Mouse (Mus musculus): ENCODE data around the gene Ndn. TPM values are rescaled to one million over a fixed set of nuclear protein-coding genes. Genes with fewer than 3 reads are reported as not detected.

The Ndn gene
- total RNA-seq (2015) (0.05 TPM in 1 of 2 replicates, not detected in the other), total RNA-seq (2017) (not detected in 2 replicates)

DNA sequence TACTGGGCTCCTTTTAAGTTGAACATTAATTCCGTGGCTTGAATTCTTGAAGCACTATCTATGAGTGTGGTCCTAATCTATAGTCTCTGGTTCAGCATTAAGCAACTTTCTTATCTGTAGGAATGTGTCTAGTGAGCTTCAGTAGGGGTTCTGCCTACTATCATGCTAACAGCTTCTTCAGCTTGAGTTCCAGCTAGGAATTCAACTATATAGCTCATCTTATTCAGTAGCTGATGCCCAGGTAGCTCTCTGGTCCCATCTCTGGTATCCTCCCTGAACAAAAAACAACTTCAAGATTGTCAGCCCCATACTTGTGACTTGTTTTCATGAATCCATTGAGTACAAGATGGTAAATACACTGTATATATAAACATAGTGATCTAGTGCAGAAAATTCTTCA, at the start of gene Ndn:
TSS of gene Ndn (plus strand) at position 301 of the 400 bp plus-strand sequence.
- no peak for ATAC-seq (replicated peaks; ENCODE audit: poor library complexity)

DNA sequence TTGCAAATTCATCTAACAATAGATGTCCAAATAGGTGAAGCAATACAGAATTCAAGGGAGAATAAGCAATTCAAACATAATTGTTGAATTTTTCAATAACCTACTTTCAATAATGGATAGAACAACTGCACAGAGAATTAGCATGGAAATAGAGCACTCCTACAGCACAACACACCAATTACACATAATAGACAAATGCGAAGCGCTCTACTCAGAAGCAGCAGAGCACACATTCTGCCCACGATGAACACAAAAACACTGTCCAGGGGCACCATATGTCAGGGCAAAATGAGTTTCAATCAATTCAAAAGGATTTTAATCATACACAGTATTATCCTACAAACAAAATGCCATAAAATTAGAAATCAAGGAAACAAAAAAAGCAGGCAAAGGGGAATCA, 43.9 kb upstream of the Ndn start:
- ATAC-seq (replicated peaks; ENCODE audit: poor library complexity) = no peak

DNA sequence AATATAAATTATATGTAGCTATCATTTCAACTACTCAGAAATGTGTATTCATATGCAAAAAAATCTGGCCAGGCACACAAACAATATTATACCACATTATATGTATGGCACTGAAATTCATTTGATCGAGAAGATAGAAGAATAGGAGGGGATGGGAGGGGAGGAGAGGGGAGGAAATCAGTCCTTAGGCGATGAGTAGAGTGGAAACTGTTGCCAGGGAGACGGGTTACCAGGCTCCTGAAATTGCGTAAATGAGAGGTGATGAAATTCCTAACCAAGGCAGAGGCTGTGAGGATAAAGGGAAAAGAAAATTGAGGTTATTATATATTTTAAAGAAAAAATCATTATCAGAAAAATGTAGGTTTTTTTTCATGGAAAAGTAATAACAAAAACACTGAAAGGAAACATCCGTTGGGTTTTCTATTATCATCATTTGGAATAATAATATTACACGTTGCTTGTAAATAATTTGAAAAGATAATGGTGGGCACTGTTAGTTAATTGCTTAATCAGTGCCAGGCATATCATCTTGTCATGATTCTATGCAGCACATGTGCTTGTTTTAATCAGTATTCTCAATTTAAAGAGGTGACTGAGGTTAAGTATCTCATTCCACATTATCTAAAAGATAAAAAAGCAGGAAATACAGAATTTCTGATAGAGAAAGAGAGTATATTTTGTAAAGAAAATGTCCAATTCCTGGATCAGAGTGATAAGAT, 39.3 kb upstream of the Ndn start:
- no peak for ATAC-seq (replicated peaks; ENCODE audit: poor library complexity)

DNA sequence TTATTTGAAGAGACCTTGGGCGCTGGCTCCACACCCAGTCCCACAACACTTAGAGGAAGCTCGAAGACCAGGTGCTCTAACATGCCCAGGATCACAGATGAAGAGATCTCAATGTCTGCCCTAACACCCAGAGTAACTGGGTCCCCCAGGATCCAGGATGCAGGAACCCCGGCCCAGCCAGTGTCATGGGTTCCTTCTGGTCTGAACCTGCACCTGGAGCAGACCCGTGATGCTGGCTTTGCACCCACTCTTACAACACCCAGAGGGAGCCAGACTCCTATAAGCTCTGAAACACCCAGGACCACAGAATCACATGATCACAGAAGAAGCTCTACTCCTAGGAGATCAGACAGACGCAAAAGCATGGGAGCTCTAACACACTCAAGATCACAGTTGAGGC, 29.6 kb upstream of the Ndn start:
- ATAC-seq (replicated peaks; ENCODE audit: poor library complexity) = no peak

DNA sequence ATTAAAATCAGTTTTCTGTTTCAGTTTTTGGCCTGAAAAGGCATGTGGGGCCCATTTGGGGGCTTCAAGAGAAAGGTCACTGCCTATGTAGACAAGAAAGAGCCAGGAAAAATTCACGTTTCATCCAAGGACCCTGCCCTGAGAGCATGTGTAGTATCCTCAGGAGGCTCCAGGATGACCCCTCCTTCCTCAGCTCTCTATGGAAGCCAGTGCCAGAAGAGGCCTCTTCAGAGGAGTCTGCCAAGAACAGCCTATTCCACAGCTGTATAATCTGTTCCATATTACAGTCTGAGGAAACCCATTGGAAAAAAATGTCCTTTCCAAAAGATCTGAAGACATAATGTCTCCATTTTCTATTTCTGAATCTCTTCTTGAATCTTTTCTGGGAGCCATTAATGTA, 958 bp upstream of the Ndn start:
- ATAC-seq (replicated peaks; ENCODE audit: poor library complexity) = no peak

DNA sequence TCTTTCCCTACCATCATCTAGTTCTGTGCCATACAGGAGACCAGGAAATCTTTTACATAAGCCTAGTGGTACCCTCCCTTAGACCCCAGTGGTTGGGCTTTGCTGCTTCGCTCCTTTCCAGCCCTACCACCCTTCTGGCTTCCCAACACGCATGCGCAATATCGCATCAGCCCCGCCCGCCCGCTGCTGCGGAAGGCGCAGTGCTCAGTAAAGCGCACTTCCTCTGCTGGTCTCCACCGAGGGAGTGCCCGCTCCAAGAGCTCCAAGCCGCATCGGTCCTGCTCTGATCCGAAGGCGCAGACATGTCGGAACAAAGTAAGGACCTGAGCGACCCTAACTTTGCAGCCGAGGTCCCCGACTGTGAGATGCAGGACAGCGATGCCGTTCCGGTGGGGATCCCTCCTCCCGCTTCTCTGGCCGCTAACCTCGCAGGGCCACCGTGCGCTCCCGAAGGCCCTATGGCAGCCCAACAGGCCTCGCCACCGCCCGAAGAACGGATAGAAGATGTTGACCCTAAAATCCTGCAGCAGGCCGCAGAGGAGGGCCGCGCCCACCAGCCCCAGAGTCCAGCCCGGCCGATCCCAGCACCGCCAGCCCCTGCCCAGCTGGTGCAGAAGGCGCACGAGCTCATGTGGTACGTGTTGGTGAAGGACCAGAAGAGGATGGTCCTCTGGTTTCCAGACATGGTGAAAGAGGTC, 1.9 kb downstream of the Ndn start:
- 0 out of 2 replicates have a peak, but pooled peaks have one; percentile 37 for ATAC-seq (replicated peaks; ENCODE audit: poor library complexity)

DNA sequence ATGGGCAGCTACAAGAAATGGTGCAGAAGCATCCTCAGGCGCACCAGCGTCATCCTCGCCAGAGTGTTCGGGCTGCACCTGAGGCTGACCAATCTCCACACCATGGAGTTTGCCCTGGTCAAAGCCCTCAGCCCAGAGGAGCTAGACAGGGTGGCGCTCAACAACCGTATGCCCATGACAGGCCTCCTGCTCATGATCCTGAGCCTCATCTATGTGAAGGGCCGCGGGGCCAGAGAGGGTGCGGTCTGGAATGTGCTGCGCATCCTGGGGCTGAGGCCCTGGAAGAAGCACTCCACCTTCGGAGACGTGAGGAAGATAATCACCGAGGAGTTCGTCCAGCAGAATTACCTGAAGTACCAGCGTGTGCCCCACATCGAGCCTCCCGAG, 2.4 kb downstream of the Ndn start:
- ATAC-seq (replicated peaks; ENCODE audit: poor library complexity) = no peak

DNA sequence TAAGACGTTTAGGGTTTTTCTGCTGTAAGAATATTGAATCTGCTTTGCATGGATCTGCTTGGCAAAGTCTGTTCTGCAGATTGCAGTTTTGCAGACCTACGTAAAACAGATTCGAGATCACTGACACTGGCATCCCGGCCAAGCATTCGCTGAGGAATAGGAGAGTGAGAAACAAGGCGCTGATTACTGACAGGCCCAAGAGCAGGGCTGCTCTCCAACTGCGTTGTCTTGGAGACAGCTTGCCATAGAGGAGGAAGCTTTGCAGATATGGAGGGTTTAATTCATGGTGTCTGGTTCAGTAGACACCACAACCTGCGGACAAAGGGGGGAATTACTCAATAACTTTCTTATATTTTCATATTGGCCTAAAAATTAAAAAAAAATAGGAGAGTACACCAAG, 4.9 kb downstream of the Ndn start:
- no peak for ATAC-seq (replicated peaks; ENCODE audit: poor library complexity)

DNA sequence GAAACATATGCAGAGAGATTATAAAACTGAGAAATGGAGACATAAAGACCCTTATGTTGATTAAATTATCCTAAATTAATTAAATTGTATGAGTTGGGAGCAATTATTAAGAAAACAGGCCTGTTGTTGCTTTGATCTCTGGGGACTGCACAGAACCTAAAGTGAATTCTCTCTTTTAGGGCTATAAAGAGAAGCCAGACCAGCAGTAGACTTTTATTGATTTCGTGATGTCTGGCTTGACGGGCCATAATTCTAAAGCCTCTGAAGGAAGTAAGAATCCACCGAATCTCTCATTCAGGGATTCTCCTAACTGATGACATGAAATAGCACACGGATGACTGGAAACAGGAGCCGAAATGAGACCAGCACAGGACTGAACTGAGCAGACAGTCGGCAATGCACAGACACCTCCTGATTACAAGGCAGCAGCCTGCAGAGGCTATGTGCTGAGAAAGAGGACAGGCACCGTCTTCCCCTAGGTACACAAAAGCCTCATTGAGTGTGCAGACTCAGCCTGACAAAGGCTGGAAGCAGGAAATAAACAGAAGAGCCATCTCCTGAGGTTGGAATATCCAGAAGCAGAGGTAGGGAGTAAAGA, 18.8 kb downstream of the Ndn start:
- ATAC-seq (replicated peaks; ENCODE audit: poor library complexity) = no peak

DNA sequence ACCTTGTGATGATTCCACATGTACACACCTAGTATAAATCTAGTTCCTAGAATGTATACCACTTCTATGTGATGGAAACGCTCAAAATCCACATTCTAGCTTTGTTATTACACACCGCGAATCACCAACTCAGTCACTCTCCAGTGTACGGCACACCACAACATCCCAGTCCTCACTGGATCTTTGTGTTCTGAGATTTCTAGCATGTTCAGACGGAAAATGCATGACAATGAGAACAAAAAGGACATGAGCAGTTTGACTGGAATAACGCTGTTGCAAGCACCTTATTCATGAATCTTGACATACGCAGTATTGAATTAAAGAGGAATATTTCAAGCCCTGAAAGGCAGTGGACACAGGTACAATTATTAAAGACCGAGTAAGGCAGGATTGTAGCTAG, 20.4 kb downstream of the Ndn start:
- no peak for ATAC-seq (replicated peaks; ENCODE audit: poor library complexity)

DNA sequence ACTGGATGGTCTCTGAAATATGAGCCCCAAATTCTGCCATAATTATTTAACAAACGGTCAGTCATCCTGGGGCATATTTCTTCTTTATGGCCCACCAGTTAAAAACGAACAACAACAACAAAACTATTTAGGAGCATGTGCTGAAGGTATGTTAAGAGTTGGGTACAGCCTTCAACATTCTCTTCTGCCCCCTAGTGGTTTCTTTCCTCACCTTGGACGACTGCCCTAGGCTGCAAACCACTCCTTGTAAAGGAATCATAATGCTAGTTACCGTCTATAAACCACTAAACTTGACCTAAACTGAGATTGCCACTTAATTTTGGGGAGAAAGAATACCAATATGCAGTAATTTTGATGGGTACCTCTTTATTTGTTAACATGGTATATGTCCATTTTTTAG, 29.3 kb downstream of the Ndn start:
- ATAC-seq (replicated peaks; ENCODE audit: poor library complexity) = no peak

DNA sequence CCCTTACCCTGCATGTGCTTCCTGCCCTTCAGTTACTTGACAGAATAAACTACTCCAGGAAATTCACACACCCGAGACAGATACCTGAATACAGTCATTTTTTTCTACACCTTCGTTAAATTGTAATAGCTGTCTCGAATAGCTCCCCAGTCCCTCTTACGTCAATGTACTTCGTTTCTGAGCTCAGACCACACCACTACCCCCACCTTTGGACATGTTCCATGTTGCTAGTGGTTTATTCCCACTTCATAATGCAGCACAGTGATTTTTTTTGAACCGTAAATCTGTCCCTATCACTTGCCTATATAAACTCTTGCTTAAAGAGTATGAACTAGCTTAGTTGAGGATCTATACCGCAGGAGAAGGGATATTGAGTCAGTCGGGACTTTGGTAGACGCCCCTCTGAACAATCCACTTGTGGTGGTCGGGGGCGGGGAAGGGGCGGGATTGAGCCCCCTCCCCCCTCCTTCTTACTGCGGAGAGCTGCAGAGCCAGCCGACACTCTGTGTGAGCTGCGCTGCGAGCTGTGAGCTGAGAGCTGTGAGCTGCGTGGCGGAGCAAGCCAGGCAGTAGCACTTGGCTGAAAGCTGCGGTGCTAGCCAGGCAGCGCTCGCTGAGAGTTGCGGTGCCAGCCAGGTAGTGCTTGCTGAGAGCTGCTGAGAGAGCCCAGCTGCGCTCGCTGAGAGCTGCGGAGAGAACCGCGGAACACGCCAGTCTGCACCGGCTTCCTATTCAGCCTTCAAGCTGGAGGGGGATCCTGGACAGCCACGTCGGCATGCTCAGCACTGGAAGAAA, 30.3 kb downstream of the Ndn start, which contains the start of gene Magel2:
TSS of gene Magel2 (plus strand) at position 501 of the 795 bp plus-strand sequence.
- ATAC-seq (replicated peaks; ENCODE audit: poor library complexity) = no peak

DNA sequence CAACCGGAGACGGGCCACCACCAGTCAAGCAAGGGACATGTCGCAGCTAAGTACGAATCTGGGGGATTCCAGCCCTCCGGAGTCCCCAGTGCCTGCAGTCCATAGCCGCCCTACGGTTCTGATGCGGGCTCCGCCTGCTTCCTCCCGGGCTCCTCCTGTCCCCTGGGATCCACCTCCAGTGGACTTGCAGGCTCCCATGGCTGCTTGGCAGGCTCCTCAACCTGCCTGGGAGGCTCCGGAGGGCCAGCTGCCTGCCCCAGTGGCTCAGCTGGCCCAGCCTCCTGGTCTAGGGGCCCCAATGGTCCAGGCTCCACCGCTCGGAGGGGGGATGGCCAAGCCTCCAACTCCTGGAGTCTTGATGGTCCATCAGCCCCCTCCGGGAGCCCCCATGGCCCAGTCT, 30.9 kb downstream of the Ndn start:
- no peak for ATAC-seq (replicated peaks; ENCODE audit: poor library complexity)

DNA sequence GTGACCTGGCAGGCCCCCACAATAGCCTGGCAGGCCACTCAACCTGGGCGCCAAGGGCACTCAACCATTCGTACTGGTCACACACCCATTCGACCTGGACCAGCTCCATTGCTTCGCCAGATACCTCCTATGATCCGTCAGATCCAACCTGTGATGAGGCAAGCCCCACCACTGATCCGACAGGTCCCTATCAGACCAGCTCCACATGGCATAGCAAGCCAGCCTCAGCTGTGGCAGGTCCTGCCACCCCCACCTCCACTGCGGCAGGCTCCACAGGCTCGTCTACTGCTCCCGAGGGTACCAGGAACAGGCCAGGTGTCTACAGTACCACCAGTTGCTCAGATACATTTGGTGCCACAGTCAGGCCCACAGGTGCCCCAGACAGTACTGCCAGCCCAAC, 32.2 kb downstream of the Ndn start:
- no peak for ATAC-seq (replicated peaks; ENCODE audit: poor library complexity)

DNA sequence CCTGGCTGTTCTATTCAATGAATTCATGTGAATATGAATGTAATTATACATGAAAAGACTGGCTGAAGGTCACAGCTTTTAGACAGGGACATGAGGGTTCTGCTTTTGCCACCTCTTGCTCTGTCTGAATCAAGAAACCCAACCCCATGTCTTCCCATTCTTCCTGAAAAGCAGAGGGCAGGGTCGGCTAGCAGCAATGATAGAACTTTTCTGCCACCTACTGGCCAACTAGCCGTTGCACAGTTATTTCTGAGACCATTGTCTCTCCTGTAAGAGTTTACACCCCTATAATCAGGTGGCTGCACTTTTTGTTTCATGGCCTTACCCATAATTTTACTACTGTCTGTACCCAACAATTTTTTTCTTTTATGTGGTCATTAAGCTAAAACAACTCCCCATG, 36.0 kb downstream of the Ndn start:
- peak; percentile 86 for ATAC-seq (replicated peaks; ENCODE audit: poor library complexity)

DNA sequence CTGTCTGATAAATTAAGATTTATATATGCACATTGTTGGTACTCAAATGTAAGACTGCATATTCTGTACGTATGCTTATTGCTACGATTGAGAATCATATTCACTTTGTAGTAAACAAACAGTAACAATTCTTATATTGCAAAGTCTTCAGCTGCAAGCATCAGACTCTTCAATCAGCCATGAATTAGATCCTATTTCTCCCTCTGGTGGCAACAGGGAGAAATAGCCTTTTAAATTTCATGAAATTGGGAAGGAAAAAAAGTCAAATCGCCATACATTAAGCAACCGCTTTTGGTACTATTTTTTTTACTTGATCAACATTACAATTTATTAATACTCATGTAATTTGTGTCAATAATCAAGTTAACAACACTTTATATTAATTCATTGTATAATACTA, 41.9 kb downstream of the Ndn start:
- ATAC-seq (replicated peaks; ENCODE audit: poor library complexity) = no peak

DNA sequence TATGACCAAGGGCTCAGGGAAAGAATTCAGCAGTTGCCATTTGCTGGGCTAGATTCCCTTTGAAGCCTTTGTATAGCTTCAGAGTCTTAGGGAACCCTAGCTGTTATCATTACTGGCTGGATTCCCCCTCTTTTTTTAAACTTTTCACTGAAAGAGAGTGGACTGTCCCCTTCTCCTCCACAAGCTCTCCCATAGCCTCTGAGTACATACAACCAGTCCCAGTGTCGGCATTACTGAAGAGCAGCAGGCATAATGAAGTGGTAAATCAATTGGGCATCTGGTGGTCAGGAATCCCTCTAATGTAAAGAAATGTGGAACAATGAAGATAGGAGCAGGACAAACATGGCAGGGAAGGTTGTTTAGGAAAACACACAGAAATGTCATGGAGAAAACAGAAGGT, 45.8 kb downstream of the Ndn start:
- ATAC-seq (replicated peaks; ENCODE audit: poor library complexity) = no peak
